Mouse (Mus musculus) cerebellum, adult 11-12 months (tissue): ENCODE data around the gene Plxna2.

Experiments used
- DNase-seq: peaks from one replicate; pipeline ENCODE4 v3.0.0; 2022

Plxna2 gene

GRCm38 (mm10) chr1:194623641-194624040 lies 5.6 kb downstream of the Plxna2 start:
- no peak for DNase-seq

GRCm38 (mm10) chr1:194624411-194624810 lies 6.4 kb downstream of the Plxna2 start:
- no peak for DNase-seq

GRCm38 (mm10) chr1:194624973-194625372 lies 7.0 kb downstream of the Plxna2 start:
- no peak for DNase-seq

GRCm38 (mm10) chr1:194626109-194626508 lies 8.1 kb downstream of the Plxna2 start:
- no peak for DNase-seq

GRCm38 (mm10) chr1:194627286-194627685 lies 9.3 kb downstream of the Plxna2 start:
- no peak for DNase-seq

- DNase-seq, result no peak
These were observed 11.2 kb downstream of the Plxna2 start for GRCm38 (mm10) chr1:194629135-194629689.

- DNase-seq, result no peak
These were observed 12.6 kb downstream of the Plxna2 start for GRCm38 (mm10) chr1:194630498-194631056.

GRCm38 (mm10) chr1:194631574-194631973 lies 13.6 kb downstream of the Plxna2 start:
- DNase-seq, result no peak

GRCm38 (mm10) chr1:194632029-194632428 lies 14.0 kb downstream of the Plxna2 start:
- DNase-seq, result no peak

GRCm38 (mm10) chr1:194635411-194635810 lies 17.4 kb downstream of the Plxna2 start:
- no peak for DNase-seq

GRCm38 (mm10) chr1:194635942-194636341 lies 17.9 kb downstream of the Plxna2 start:
- no peak for DNase-seq

- no peak for DNase-seq
These were observed 19.6 kb downstream of the Plxna2 start for GRCm38 (mm10) chr1:194637391-194638304.

GRCm38 (mm10) chr1:194641601-194642301 lies 23.7 kb downstream of the Plxna2 start:
- DNase-seq, result no peak

- no peak for DNase-seq
These were observed 24.3 kb downstream of the Plxna2 start for GRCm38 (mm10) chr1:194642302-194642787.

- DNase-seq, result no peak
These were observed 25.9 kb downstream of the Plxna2 start for GRCm38 (mm10) chr1:194643930-194644329.

- DNase-seq, result no peak
These were observed 27.9 kb downstream of the Plxna2 start for GRCm38 (mm10) chr1:194645898-194646297.

GRCm38 (mm10) chr1:194650076-194650475 lies 32.1 kb downstream of the Plxna2 start:
- DNase-seq, result no peak

GRCm38 (mm10) chr1:194650566-194650965 lies 32.5 kb downstream of the Plxna2 start:
- no peak for DNase-seq

- no peak for DNase-seq
These were observed 34.0 kb downstream of the Plxna2 start for GRCm38 (mm10) chr1:194651987-194652386.

- no peak for DNase-seq
These were observed 40.6 kb downstream of the Plxna2 start for GRCm38 (mm10) chr1:194658459-194659160.

GRCm38 (mm10) chr1:194660426-194661119 lies 42.6 kb downstream of the Plxna2 start:
- DNase-seq, result no peak

- DNase-seq, result no peak
These were observed 45.0 kb downstream of the Plxna2 start for GRCm38 (mm10) chr1:194663021-194663420.
